Mouse (Mus musculus) embryonic facial prominence, embryonic 13.5 days (tissue): ENCODE data around the gene Pfdn2. TPM values are rescaled to one million over a fixed set of nuclear protein-coding genes. Genes with fewer than 3 reads are reported as not detected.
A peak's percentile ranks its signal among the peaks of the same experiment; 100 is the strongest.

Experiments
- ATAC-seq: fragments of 200-750 bp; cut with Nextera tagmentation; 2 replicates; pipeline ENCODE4 v1.8.0; 2017; ENCODE audit warnings: low read depth; ENCODE audit not compliant: insufficient number of reproducible peaks, insufficient read depth, low FRiP score, low TSS enrichment
- H3K27ac ChIP-seq: fragments of 300-500 bp; sonication (generic); 2 replicates; pipeline ENCODE4 v1.5.1; 2015; ENCODE audit warnings: moderate library complexity, mild to moderate bottlenecking, inconsistent platforms
- H3K27me3 ChIP-seq: fragments of 300-500 bp; sonication (generic); 2 replicates; pipeline ENCODE4 v1.6.1; 2015; ENCODE audit warnings: mild to moderate bottlenecking, inconsistent platforms
- H3K36me3 ChIP-seq: fragments of 300-500 bp; sonication (generic); 2 replicates; pipeline ENCODE4 v1.6.1; 2015; ENCODE audit warnings: mild to moderate bottlenecking, inconsistent platforms
- H3K4me1 ChIP-seq: fragments of 300-500 bp; sonication (generic); 2 replicates; pipeline ENCODE4 v1.6.1; 2015; ENCODE audit warnings: inconsistent platforms
- H3K4me2 ChIP-seq: fragments of 300-500 bp; sonication (generic); 2 replicates; pipeline ENCODE4 v1.6.1; 2015; ENCODE audit warnings: moderate library complexity, mild to moderate bottlenecking, inconsistent platforms
- H3K4me3 ChIP-seq: fragments of 300-500 bp; sonication (generic); 2 replicates; pipeline ENCODE4 v1.5.1; 2015; ENCODE audit warnings: mild to moderate bottlenecking, inconsistent platforms
- H3K9ac ChIP-seq: fragments of 300-500 bp; sonication (generic); 2 replicates; pipeline ENCODE4 v1.6.1; 2015; ENCODE audit warnings: mild to moderate bottlenecking, inconsistent platforms
- H3K9me3 ChIP-seq: fragments of 300-500 bp; sonication (generic); 2 replicates; pipeline ENCODE4 v1.6.1; 2016; ENCODE audit warnings: inconsistent platforms
- WGBS: fragments of 180-500 bp; shearing (Covaris S2); methylation state at CpG from one replicate; pipeline ENCODE4 v1.1.7; 2015; ENCODE audit warnings: mixed read lengths; 5-methylcytosine and 5-hydroxymethylcytosine counted together
- polyA plus RNA-seq: library from polyadenylated mRNA; unstranded; fragments of >200 nt; fragmentation: Nextera tagmentation; extraction: Ambion mirVana; gene quantifications from 2 replicates; pipeline ENCODE4 v1.2.1, GENCODE M21; 2015

The Pfdn2 gene
- polyA plus RNA-seq, 1 experiment from 2014 or later = 119 TPM

- Histone ChIP-seq H3K36me3 (0 out of 2 replicates have a peak, but pooled peaks cover 2% of the 10 kb centered on the region), H3K9me3 (no peaks in the 10 kb centered on the region), H3K4me3 (peak within 1 kb of the TSS; percentile 82), H3K27ac (peak within 1 kb of the TSS; percentile 99), H3K4me2 (peak within 1 kb of the TSS; percentile 88), H3K4me1 (peaks cover 27% of the 10 kb centered on the region), H3K9ac (peak within 1 kb of the TSS; percentile 96), H3K27me3 (no peaks in the 10 kb centered on the region)
- WGBS = under 1% methylated on average over 45 of the region's 48 CpGs
- peak; percentile 93 for ATAC-seq
These were observed 16.5 kb upstream of the Pfdn2 start, which contains the start of gene Dedd for GRCm38 (mm10) chr1:171328839-171329432. Gene Dedd, plus strand, starts transcription at chr1:171329145.

DNA sequence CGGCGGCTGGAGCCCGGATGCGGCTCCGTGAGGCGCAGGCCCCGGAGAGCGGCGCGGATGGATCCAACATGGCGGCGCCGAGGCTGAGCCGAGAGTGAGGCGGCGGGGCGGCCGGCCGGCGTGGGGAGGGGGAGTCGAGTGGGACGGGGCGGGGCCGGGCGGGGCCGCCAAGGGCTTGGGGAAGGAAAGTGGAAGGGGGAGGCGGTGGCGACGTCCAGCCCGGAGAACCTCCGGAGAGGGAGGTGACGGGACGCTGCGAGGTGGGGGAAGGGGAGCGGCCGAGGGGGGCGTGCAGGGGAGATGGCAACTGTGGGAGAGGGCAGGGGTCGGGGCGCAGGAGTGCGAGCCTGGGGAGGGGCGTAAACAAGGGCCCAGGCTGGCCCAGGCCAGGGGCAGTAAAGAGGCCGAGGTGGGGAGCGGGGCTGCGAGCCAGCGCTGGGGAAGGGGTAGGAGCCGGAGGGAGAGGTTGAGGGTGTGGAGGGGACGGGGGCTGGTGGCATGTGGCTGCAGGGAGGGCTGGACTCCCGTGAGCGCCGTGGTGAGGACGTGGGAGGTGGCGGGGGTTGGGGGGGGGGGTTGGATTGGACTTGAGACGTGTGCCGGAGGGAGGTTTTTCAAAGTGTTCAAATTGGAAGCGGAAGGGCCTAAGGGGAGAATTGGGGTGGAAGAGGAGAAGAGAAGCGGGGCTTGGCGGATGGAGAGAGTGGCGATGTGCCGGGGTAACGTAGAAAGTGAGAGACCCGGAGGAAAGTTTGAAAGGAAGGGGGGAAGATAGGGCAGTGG, 15.8 kb upstream of the Pfdn2 start:
- Histone ChIP-seq H3K27ac (peak overlapping the region; percentile 99), H3K4me1 (peaks cover 27% of the 10 kb centered on the region), H3K36me3 (0 out of 2 replicates have a peak, but pooled peaks cover 2% of the 10 kb centered on the region), H3K9me3 (no peaks in the 10 kb centered on the region), H3K27me3 (no peaks in the 10 kb centered on the region), H3K4me2 (peak overlapping the region; percentile 88), H3K9ac (peak overlapping the region; percentile 96), H3K4me3 (peak overlapping the region; percentile 82)
- under 1% methylated on average over 58 of the region's 61 CpGs for WGBS
- peak; percentile 89 for ATAC-seq

DNA sequence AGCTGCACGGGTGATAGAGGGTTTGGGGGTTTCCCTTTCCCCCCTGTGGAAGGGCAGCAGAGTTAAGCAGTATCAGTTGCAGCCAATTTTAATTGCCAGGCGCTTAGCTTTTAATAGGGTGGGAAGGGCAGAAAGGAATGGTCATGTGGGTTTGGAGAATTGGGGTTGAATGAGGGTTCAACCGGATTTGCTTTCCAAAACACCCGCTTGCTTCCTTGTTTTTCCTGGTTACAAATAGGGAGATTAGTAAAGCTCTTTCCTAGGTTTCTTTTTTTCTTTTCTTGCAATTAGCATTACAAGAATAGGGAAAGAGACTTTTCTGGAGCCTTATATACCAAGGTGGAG, 15.3 kb upstream of the Pfdn2 start:
- Histone ChIP-seq H3K4me2 (peak overlapping the region; percentile 88), H3K27ac (peak overlapping the region; percentile 99), H3K36me3 (0 out of 2 replicates have a peak, but pooled peaks cover 2% of the 10 kb centered on the region), H3K9me3 (no peaks in the 10 kb centered on the region), H3K27me3 (no peaks in the 10 kb centered on the region), H3K4me1 (peaks cover 27% of the 10 kb centered on the region), H3K4me3 (peak overlapping the region; percentile 82), H3K9ac (peak overlapping the region; percentile 96)
- 0% methylated on average over 4 of the region's 4 CpGs for WGBS
- ATAC-seq = no peak

DNA sequence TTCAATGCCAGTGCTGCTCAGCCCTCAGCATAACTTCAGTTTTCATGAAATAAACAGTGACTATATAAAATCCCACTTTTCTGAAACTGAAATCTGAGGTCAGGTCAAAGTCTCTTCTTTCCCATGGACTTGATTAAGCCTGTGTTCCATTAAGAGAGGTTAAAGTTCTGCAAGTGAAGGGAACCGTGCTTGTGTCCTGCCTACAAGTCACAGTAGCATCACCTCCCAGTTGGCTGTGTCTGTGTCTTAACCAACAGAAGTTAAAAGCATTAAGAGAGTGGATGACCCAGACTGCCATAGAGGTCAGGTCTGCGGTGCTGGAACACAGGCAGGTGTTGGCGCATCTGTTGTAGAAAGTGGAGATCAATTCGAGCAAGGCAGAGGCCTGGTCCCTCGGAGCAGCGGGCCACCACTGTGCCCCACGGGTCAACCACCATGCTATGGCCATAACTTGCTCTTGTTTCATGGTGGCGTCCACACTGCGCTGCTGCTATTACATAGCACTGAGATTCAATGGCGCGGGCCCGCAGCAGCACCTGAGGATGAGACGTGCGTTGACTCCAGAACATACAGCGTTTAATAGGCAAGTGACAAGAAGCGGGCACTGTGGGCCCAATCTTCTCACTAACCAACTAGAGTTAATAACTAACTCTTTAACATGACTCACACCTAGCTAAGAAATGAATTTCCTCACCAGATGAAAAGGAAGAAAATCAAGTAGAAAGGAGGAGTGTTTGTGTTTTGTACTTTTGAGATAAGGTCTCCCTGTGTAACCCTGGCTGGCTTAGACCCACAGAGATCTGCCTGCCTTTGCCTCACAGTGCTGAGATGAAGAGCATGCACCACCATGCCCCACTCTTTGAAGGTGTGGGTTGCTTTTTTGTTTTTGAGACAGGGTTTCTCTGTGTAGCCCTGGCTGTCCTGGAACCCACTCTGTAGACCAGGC, 2.9 kb upstream of the Pfdn2 start:
- no peak overlapping the region for H3K27ac ChIP-seq
- peaks cover 59% of the 10 kb centered on the region for H3K36me3 ChIP-seq
- WGBS = 94% methylated on average over 16 of the region's 16 CpGs
- peaks cover 19% of the 10 kb centered on the region for H3K4me1 ChIP-seq
- H3K9me3 ChIP-seq = 0 out of 2 replicates have a peak, but pooled peaks cover 6% of the 10 kb centered on the region
- no peak overlapping the region for H3K4me2 ChIP-seq
- H3K4me3 ChIP-seq = no peak overlapping the region
- no peak overlapping the region for H3K9ac ChIP-seq
- no peaks in the 10 kb centered on the region for H3K27me3 ChIP-seq
- ATAC-seq = no peak

- Histone ChIP-seq H3K27ac (no peak overlapping the region), H3K4me3 (no peak overlapping the region; the same call in 1 of the 2 replicates), H3K9ac (no peak overlapping the region), H3K4me1 (peaks cover 22% of the 10 kb centered on the region), H3K4me2 (peak overlapping the region; percentile 86), H3K27me3 (no peaks in the 10 kb centered on the region), H3K36me3 (peaks cover 46% of the 10 kb centered on the region), H3K9me3 (0 out of 2 replicates have a peak, but pooled peaks cover 6% of the 10 kb centered on the region)
- 74% methylated on average over 8 of the region's 9 CpGs for WGBS
- 0 out of 2 replicates have a peak, but pooled peaks have one; percentile 16 for ATAC-seq
These were observed 1.4 kb upstream of the Pfdn2 start for GRCm38 (mm10) chr1:171343922-171344677.

GRCm38 (mm10) chr1:171344715-171345114, 755 bp upstream of the Pfdn2 start:
- Histone ChIP-seq H3K36me3 (peaks cover 41% of the 10 kb centered on the region), H3K27me3 (no peaks in the 10 kb centered on the region), H3K4me2 (peak overlapping the region; percentile 86), H3K27ac (no peak overlapping the region), H3K9ac (peak overlapping the region; percentile 89), H3K4me1 (peaks cover 22% of the 10 kb centered on the region), H3K4me3 (peak overlapping the region; percentile 92), H3K9me3 (0 out of 2 replicates have a peak, but pooled peaks cover 6% of the 10 kb centered on the region)
- WGBS = 77% methylated on average over 9 of the region's 9 CpGs
- ATAC-seq = no peak

DNA sequence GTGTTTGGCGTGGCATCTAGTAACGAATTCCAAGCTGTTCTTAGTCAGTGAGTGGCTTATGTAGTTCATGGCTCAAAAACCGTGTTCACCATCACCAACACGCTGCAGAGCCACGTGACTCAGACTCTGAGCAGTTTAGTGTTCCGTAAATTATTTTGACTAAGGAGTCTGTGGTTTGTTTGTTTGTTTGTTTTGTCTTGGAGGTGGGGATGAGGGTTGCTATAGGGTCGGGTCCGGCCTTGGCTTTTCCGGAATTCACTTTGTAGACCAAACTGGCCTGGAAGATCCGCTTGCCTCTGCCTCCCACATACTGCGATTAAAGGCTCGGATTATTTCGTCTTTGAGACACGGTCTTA, 603 bp downstream of the Pfdn2 start:
- H3K27ac ChIP-seq = no peak overlapping the region
- ATAC-seq = no peak
- 2% methylated on average over 14 of the region's 14 CpGs for WGBS

GRCm38 (mm10) chr1:171348665-171349064, 3.2 kb downstream of the Pfdn2 start:
- Histone ChIP-seq H3K4me3 (no peak overlapping the region), H3K27me3 (no peaks in the 10 kb centered on the region), H3K4me2 (no peak overlapping the region), H3K9me3 (0 out of 2 replicates have a peak, but pooled peaks cover 6% of the 10 kb centered on the region), H3K36me3 (peaks cover 3% of the 10 kb centered on the region; the same call in 1 of the 2 replicates), H3K27ac (no peak overlapping the region), H3K9ac (no peak overlapping the region), H3K4me1 (peaks cover 22% of the 10 kb centered on the region)
- ATAC-seq = no peak
- 91% methylated on average over 3 of the region's 3 CpGs for WGBS

More for the DNA sequence above, 603 bp downstream of the Pfdn2 start:
- H3K9ac ChIP-seq = peak overlapping the region; percentile 89
- 0 out of 2 replicates have a peak, but pooled peaks cover 6% of the 10 kb centered on the region for H3K9me3 ChIP-seq
- H3K4me1 ChIP-seq = peaks cover 22% of the 10 kb centered on the region
- peaks cover 27% of the 10 kb centered on the region for H3K36me3 ChIP-seq
- H3K27me3 ChIP-seq = no peaks in the 10 kb centered on the region
- peak overlapping the region; percentile 86 for H3K4me2 ChIP-seq
- H3K4me3 ChIP-seq = peak overlapping the region; percentile 92

DNA sequence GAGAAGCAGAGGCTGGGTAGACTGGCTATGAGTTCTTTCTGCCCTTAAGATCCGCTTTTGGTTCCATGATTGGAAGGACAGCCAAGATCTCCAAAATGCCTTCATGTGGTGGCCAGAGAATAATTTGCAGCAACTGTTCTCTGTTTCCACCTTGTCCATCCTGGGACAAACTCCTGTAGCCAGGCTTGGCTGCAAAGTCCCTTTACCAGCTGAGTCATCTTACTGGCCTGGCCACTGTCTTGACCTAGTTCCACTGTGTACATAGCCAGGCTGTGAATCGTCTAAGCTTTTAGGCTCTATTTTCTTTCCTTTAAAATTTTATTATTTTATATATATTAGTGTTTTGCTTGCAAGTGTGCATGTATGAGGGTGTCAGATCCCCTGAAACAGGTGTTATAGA, 3.7 kb downstream of the Pfdn2 start:
- H3K27me3 ChIP-seq = no peaks in the 10 kb centered on the region
- WGBS = 94% methylated on average over 2 of the region's 2 CpGs
- H3K4me3 ChIP-seq = no peak overlapping the region
- no peak overlapping the region for H3K4me2 ChIP-seq
- H3K4me1 ChIP-seq = peaks cover 17% of the 10 kb centered on the region
- H3K9ac ChIP-seq = no peak overlapping the region
- H3K36me3 ChIP-seq = peaks cover 3% of the 10 kb centered on the region; the same call in 1 of the 2 replicates
- H3K27ac ChIP-seq = no peak overlapping the region
- no peak for ATAC-seq
- 0 out of 2 replicates have a peak, but pooled peaks cover 6% of the 10 kb centered on the region for H3K9me3 ChIP-seq

DNA sequence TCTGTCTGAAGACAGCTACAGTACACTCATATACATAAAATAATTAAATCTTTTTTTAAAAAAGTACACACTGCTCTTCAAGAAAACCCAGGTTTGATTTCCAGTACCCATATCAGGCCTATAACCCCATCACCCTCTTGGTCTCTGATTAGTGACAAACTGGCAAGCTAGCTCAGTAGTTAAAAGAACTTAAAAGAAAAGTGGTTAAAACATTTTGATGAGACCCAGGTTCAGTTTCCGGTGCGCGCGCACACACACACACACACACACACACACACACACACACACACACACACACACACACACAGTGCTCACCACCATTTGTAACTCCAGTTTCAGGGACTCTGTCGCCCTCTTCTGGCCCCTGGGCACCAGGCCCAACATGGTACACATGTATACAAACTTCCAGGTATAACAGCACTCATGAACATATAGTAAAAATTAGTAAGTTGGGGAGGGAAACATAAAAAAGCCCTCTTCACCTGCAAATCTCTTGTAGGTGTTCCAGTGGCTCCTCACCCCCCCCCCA, 10.4 kb downstream of the Pfdn2 start:
- H3K9me3 ChIP-seq = no peaks in the 10 kb centered on the region
- no peak overlapping the region for H3K9ac ChIP-seq
- H3K4me2 ChIP-seq = no peak overlapping the region
- no peak for ATAC-seq
- WGBS = 75% methylated on average over 5 of the region's 5 CpGs
- peaks cover 10% of the 10 kb centered on the region for H3K4me1 ChIP-seq
- H3K27me3 ChIP-seq = no peaks in the 10 kb centered on the region
- H3K36me3 ChIP-seq = peaks cover 31% of the 10 kb centered on the region
- no peak overlapping the region for H3K4me3 ChIP-seq
- H3K27ac ChIP-seq = no peak overlapping the region
